Comparison of ENCODE assay signal across 8 mouse cellular contexts in genomic region chr2:25167481-25167880, GRCm38 (mm10). TPM values are rescaled to one million over a fixed set of nuclear protein-coding genes. Genes with fewer than 3 reads are reported as not detected.
A peak's percentile ranks its signal among the peaks of the same experiment; 100 is the strongest.
DNase-seq lines count a peak whose midpoint lies in the region; ATAC-seq and TF ChIP-seq lines count a peak whose summit lies in the region.

No protein-coding gene starts in this region.

- DNase-seq in heart, adult 9 months (ENCODE audit: low spot score in 2 of 2), result no peak
- DNase-seq in forebrain, embryonic 14.5 days (ENCODE audit: low spot score), result no peak
- DNase-seq in liver, embryonic 14.5 days (ENCODE audit: low read depth in 3 of 3, low spot score in 3 of 3), result no peak
- no peak for DNase-seq in adrenal gland, adult 2 months
- no peak for DNase-seq in cerebellum, adult 8-10 months
- DNase-seq in right cerebral cortex, postnatal 14 days, result no peak

- H3K9ac ChIP-seq in heart, embryonic 13.5 days, result peak overlapping the region; percentile 82
- H3K9ac ChIP-seq in ES-Bruce4 (ENCODE audit: low read depth, poor library complexity, severe bottlenecking), result peak overlapping the region; percentile 25; the same call in 1 of the 2 replicates
- H3K9ac ChIP-seq in forebrain, embryonic 14.5 days (ENCODE audit: low read length), result peak overlapping the region; percentile 72
- H3K9ac ChIP-seq in liver, embryonic 14.5 days (replicated peaks), result peak overlapping the region; percentile 54

- no peak for TF ChIP-seq CTCF in ES-Bruce4 (IDR thresholded peaks at IDR 0.05; ENCODE audit: low read depth, low read length)
- TF ChIP-seq CTCF in liver, embryonic 14.5 days (IDR thresholded peaks at IDR 0.05; ENCODE audit: low read depth), result no peak

- WGBS in heart, embryonic 13.5 days, result 19% methylated on average over 4 of the region's 4 CpGs
- WGBS in forebrain, embryonic 14.5 days, result 9% methylated on average over 4 of the region's 4 CpGs
- 36% methylated on average over 4 of the region's 4 CpGs for WGBS in liver, embryonic 14.5 days (ENCODE audit: insufficient replicate concordance)

- H3K9me3 ChIP-seq in heart, embryonic 13.5 days, result no peaks in the 10 kb centered on the region
- H3K9me3 ChIP-seq in ES-Bruce4 (replicated peaks; ENCODE audit: control insufficient read depth, insufficient read depth, low read length, poor library complexity, severe bottlenecking), result no peaks in the 10 kb centered on the region
- H3K9me3 ChIP-seq in forebrain, embryonic 14.5 days (replicated peaks; ENCODE audit: control insufficient read depth, low read length), result no peaks in the 10 kb centered on the region
- no peaks in the 10 kb centered on the region for H3K9me3 ChIP-seq in liver, embryonic 14.5 days (ENCODE audit: control insufficient read depth, low read length)

- TF ChIP-seq POLR2A in ES-Bruce4 (IDR thresholded peaks at IDR 0.05; ENCODE audit: insufficient read depth, low read length), result no peak

- ATAC-seq in heart, embryonic 13.5 days (ENCODE audit: extremely low read depth, insufficient number of reproducible peaks, low FRiP score, low TSS enrichment), result peak; percentile 3; the same call in 1 of the 2 replicates
- ATAC-seq in forebrain, embryonic 14.5 days, result peak; percentile 18; the same call in 1 of the 2 replicates
- ATAC-seq in liver, embryonic 14.5 days (ENCODE audit: insufficient read depth), result 0 out of 2 replicates have a peak, but pooled peaks have one; percentile 42

- peaks cover 14% of the 10 kb centered on the region for H3K27me3 ChIP-seq in heart, embryonic 13.5 days (replicated peaks)
- H3K27me3 ChIP-seq in ES-Bruce4 (ENCODE audit: control insufficient read depth, insufficient read depth, low read length, poor library complexity, severe bottlenecking), result no peaks in the 10 kb centered on the region
- H3K27me3 ChIP-seq in forebrain, embryonic 14.5 days (replicated peaks; ENCODE audit: control insufficient read depth, insufficient read depth, low read length), result no peaks in the 10 kb centered on the region
- H3K27me3 ChIP-seq in liver, embryonic 14.5 days (ENCODE audit: control insufficient read depth, insufficient read depth, low read length), result no peaks in the 10 kb centered on the region

- H3K4me3 ChIP-seq in heart, embryonic 13.5 days, result peak overlapping the region; percentile 59
- H3K4me3 ChIP-seq in ES-Bruce4 (ENCODE audit: low read depth, low read length), result peak overlapping the region; percentile 13; the same call in 1 of the 2 replicates
- H3K4me3 ChIP-seq in forebrain, embryonic 14.5 days (ENCODE audit: low read depth, low read length), result peak overlapping the region; percentile 44
- H3K4me3 ChIP-seq in liver, embryonic 14.5 days (ENCODE audit: insufficient read depth in 1 of 2, low read depth in 2 of 2, low read length in 2 of 2), result peak overlapping the region; percentile 15 to 35; a peak in 3 of 4 replicates

- peak overlapping the region; percentile 69 for H3K27ac ChIP-seq in heart, embryonic 13.5 days (replicated peaks)
- H3K27ac ChIP-seq in ES-Bruce4 (ENCODE audit: insufficient read depth, low read length), result no peak overlapping the region
- H3K27ac ChIP-seq in forebrain, embryonic 14.5 days (ENCODE audit: low read depth, low read length), result peak overlapping the region; percentile 83
- H3K27ac ChIP-seq in liver, embryonic 14.5 days, result no peak overlapping the region

- H3K4me2 ChIP-seq in heart, embryonic 13.5 days, result peak overlapping the region; percentile 81
- H3K4me2 ChIP-seq in forebrain, embryonic 14.5 days (ENCODE audit: low read length), result peak overlapping the region; percentile 91
- H3K4me2 ChIP-seq in liver, embryonic 14.5 days (ENCODE audit: low read depth), result peak overlapping the region; percentile 63

- peaks cover 48% of the 10 kb centered on the region for H3K4me1 ChIP-seq in heart, embryonic 13.5 days
- H3K4me1 ChIP-seq in ES-Bruce4 (ENCODE audit: control insufficient read depth, insufficient read depth, low read length), result peaks cover 4% of the 10 kb centered on the region
- H3K4me1 ChIP-seq in forebrain, embryonic 14.5 days (ENCODE audit: control insufficient read depth, insufficient read depth, low read length), result peaks cover 33% of the 10 kb centered on the region
- H3K4me1 ChIP-seq in liver, embryonic 14.5 days (replicated peaks; ENCODE audit: control insufficient read depth in 2 of 2, insufficient read depth in 2 of 2, low read length in 1 of 2), result peaks cover 6 to 20% of the 10 kb centered on the region in 2 experiments

- no peak for TF ChIP-seq EP300 in ES-Bruce4 (IDR thresholded peaks at IDR 0.05; ENCODE audit: insufficient read depth, low read depth, low read length)
- TF ChIP-seq EP300 in liver, embryonic 14.5 days (IDR thresholded peaks at IDR 0.05; ENCODE audit: low read depth), result no peak

- H3K36me3 ChIP-seq in heart, embryonic 13.5 days, result no peaks in the 10 kb centered on the region
- no peaks in the 10 kb centered on the region for H3K36me3 ChIP-seq in ES-Bruce4 (ENCODE audit: control insufficient read depth, insufficient read depth, low read length, poor library complexity, severe bottlenecking)
- no peaks in the 10 kb centered on the region for H3K36me3 ChIP-seq in forebrain, embryonic 14.5 days (ENCODE audit: control insufficient read depth, insufficient read depth, low read length)
- H3K36me3 ChIP-seq in liver, embryonic 14.5 days (replicated peaks; ENCODE audit: control insufficient read depth, insufficient read depth, low read depth), result no peaks in the 10 kb centered on the region

RNA-seq across cellular contexts. Expression of gene Nrarp, which starts 13.1 kb away (rescaled TPM):
- polyA plus RNA-seq in heart, embryonic 13.5 days (2015; fragmentation: Nextera tagmentation; extraction: Ambion mirVana), result 7.7 and 8.2 TPM in 2 replicates
- 9.8 and 10.2 TPM in 2 replicates for polyA plus RNA-seq in ES-Bruce4 (2011; ENCODE audit: insufficient read depth, insufficient read length, low read depth, missing spikeins)
- polyA plus RNA-seq in forebrain, embryonic 14.5 days (2014; fragmentation: Nextera tagmentation; extraction: Ambion mirVana), result 18.6 and 22.1 TPM in 2 replicates
- polyA plus RNA-seq in liver, embryonic 14.5 days (2012; rRNA removed), result 3.7 and 3.9 TPM in 2 replicates
- polyA plus RNA-seq in liver, embryonic 14.5 days (2014; fragmentation: Nextera tagmentation; extraction: Ambion mirVana), result 1.8 and 1.9 TPM in 2 replicates
- 1 to 10 TPM; 1.9 to 3.6 TPM for total RNA-seq in adrenal gland, adult 2 months (2021)
- polyA plus RNA-seq in adrenal gland, adult 2 months (2012; rRNA removed), result 12.0 and 19.0 TPM in 2 replicates

RNA-seq across cellular contexts. Expression of gene Tor4a, which starts 29.2 kb away (rescaled TPM):
- polyA plus RNA-seq in heart, embryonic 13.5 days (2015; fragmentation: Nextera tagmentation; extraction: Ambion mirVana), result 6.4 and 6.9 TPM in 2 replicates
- 4.5 and 6.9 TPM in 2 replicates for polyA plus RNA-seq in ES-Bruce4 (2011; ENCODE audit: insufficient read depth, insufficient read length, low read depth, missing spikeins)
- polyA plus RNA-seq in forebrain, embryonic 14.5 days (2014; fragmentation: Nextera tagmentation; extraction: Ambion mirVana), result 0.97 and 1.9 TPM in 2 replicates
- 3.7 and 4.1 TPM in 2 replicates for polyA plus RNA-seq in liver, embryonic 14.5 days (2012; rRNA removed)
- 4.9 and 5.7 TPM in 2 replicates for polyA plus RNA-seq in liver, embryonic 14.5 days (2014; fragmentation: Nextera tagmentation; extraction: Ambion mirVana)
- 10 to 100 TPM; 21.9 to 24.2 TPM for total RNA-seq in adrenal gland, adult 2 months (2021)
- polyA plus RNA-seq in adrenal gland, adult 2 months (2012; rRNA removed), result 51.3 and 60.0 TPM in 2 replicates

RNA-seq across cellular contexts. Expression of gene Nelfb, which starts 43.8 kb away (rescaled TPM):
- polyA plus RNA-seq in heart, embryonic 13.5 days (2015; fragmentation: Nextera tagmentation; extraction: Ambion mirVana), result 68.8 and 72.8 TPM in 2 replicates
- 36.1 and 41.0 TPM in 2 replicates for polyA plus RNA-seq in ES-Bruce4 (2011; ENCODE audit: insufficient read depth, insufficient read length, low read depth, missing spikeins)
- polyA plus RNA-seq in forebrain, embryonic 14.5 days (2014; fragmentation: Nextera tagmentation; extraction: Ambion mirVana), result 68.8 and 73.5 TPM in 2 replicates
- 18.7 and 21.3 TPM in 2 replicates for polyA plus RNA-seq in liver, embryonic 14.5 days (2012; rRNA removed)
- polyA plus RNA-seq in liver, embryonic 14.5 days (2014; fragmentation: Nextera tagmentation; extraction: Ambion mirVana), result 23.7 and 27.3 TPM in 2 replicates
- total RNA-seq in adrenal gland, adult 2 months (2021), result 10 to 100 TPM; 36.3 to 57.4 TPM
- 37.5 and 38.2 TPM in 2 replicates for polyA plus RNA-seq in adrenal gland, adult 2 months (2012; rRNA removed)

RNA-seq across cellular contexts. Expression of gene Stpg3, which starts 47.0 kb away (rescaled TPM):
- not detected in 2 replicates for polyA plus RNA-seq in heart, embryonic 13.5 days (2015; fragmentation: Nextera tagmentation; extraction: Ambion mirVana)
- polyA plus RNA-seq in ES-Bruce4 (2011; ENCODE audit: insufficient read depth, insufficient read length, low read depth, missing spikeins), result not detected in 2 replicates
- not detected in 2 replicates for polyA plus RNA-seq in forebrain, embryonic 14.5 days (2014; fragmentation: Nextera tagmentation; extraction: Ambion mirVana)
- not detected in 2 replicates for polyA plus RNA-seq in liver, embryonic 14.5 days (2012; rRNA removed)
- polyA plus RNA-seq in liver, embryonic 14.5 days (2014; fragmentation: Nextera tagmentation; extraction: Ambion mirVana), result not detected in 2 replicates
- not detected for total RNA-seq in adrenal gland, adult 2 months (2021)
- polyA plus RNA-seq in adrenal gland, adult 2 months (2012; rRNA removed), result not detected in 2 replicates

RNA-seq across cellular contexts. Expression of gene Fam166a, which starts 51.1 kb away (rescaled TPM):
- polyA plus RNA-seq in heart, embryonic 13.5 days (2015; fragmentation: Nextera tagmentation; extraction: Ambion mirVana), result not detected in 2 replicates
- 1.8 TPM in 1 of 2 replicates, not detected in the other for polyA plus RNA-seq in ES-Bruce4 (2011; ENCODE audit: insufficient read depth, insufficient read length, low read depth, missing spikeins)
- polyA plus RNA-seq in forebrain, embryonic 14.5 days (2014; fragmentation: Nextera tagmentation; extraction: Ambion mirVana), result 1.1 TPM in 1 of 2 replicates, not detected in the other
- polyA plus RNA-seq in liver, embryonic 14.5 days (2012; rRNA removed), result 0.04 TPM in 1 of 2 replicates, not detected in the other
- 0.96 TPM in 1 of 2 replicates, not detected in the other for polyA plus RNA-seq in liver, embryonic 14.5 days (2014; fragmentation: Nextera tagmentation; extraction: Ambion mirVana)
- not detected for total RNA-seq in adrenal gland, adult 2 months (2021)
- 0.15 and 0.16 TPM in 2 replicates for polyA plus RNA-seq in adrenal gland, adult 2 months (2012; rRNA removed)

Comparison
In these comparisons a context has a peak if more than half of its experiments do, and no peak if none do; other contexts are left out.
1. H3K27ac ChIP-seq: peak in heart, embryonic 13.5 days (single experiment) and forebrain, embryonic 14.5 days (single experiment); none in ES-Bruce4 (single experiment) and liver, embryonic 14.5 days (single experiment).
2. H3K9ac ChIP-seq: peak in every context shown above with its lines; median percentile 82 in heart, embryonic 13.5 days; 72 in forebrain, embryonic 14.5 days; 54 in liver, embryonic 14.5 days; 25 in ES-Bruce4.
3. Peak in every context shown above with its lines, with median percentiles within 50 percentile points of each other: ATAC-seq, H3K4me2 ChIP-seq and H3K4me3 ChIP-seq.